Mouse (Mus musculus) c-Kit-positive CD71-positive TER-119-positive erythroid progenitor cells, embryonic 14.5 days (primary cell): ENCODE results near the gene Slc45a3.

Experiments used
- DNase-seq: peaks from one replicate; pipeline ENCODE4 v3.0.0-alpha.2; 2013; ENCODE audit warnings: low spot score

The Slc45a3 gene

GRCm38 (mm10) chr1:131964580-131964979 is 1.8 kb downstream of the Slc45a3 start:
- no peak for DNase-seq

DNA sequence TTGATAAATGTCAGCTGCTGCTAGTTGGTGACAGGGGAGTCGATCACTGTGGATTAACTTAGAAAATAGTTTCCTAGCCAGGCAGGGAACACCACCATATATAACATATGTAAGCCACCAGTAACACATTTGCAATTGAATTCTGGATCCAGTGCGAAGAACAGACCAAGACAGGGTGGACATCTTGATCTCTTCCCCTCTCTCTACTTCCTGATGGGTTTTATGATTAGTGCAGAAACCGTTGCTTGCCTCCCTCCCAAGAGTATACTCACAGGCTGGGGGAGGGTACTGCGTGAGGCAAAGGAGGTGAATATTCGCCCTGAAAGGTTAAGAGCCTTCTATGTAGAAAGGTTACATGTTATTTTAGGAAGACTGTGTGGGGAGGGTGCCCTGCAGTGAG is 3.1 kb downstream of the Slc45a3 start:
- DNase-seq = no peak

- no peak for DNase-seq
Observed at GRCm38 (mm10) chr1:131967336-131967735, 4.6 kb downstream of the Slc45a3 start.

- no peak for DNase-seq
Observed at GRCm38 (mm10) chr1:131968556-131968955, 5.8 kb downstream of the Slc45a3 start.

- DNase-seq = no peak
Observed at GRCm38 (mm10) chr1:131968983-131969382, 6.2 kb downstream of the Slc45a3 start.

GRCm38 (mm10) chr1:131969825-131970224 is 7.1 kb downstream of the Slc45a3 start:
- no peak for DNase-seq

DNA sequence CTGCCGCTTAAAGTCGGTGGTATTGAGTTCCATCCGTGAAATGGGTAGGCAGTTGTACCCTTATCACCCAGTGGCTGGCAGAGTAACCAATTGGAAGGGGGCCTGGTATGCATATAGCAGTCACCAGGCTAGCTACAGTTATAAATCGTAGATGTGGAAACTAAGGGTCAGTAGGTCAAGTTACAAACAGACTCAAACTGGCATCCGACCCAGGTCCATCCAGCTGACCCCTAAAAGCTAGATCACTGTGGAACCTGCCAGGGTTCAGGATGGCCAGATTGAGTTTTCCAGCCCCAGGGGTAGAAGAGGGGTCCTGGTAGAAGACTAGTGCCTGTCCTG is 7.5 kb downstream of the Slc45a3 start:
- DNase-seq = no peak

DNA sequence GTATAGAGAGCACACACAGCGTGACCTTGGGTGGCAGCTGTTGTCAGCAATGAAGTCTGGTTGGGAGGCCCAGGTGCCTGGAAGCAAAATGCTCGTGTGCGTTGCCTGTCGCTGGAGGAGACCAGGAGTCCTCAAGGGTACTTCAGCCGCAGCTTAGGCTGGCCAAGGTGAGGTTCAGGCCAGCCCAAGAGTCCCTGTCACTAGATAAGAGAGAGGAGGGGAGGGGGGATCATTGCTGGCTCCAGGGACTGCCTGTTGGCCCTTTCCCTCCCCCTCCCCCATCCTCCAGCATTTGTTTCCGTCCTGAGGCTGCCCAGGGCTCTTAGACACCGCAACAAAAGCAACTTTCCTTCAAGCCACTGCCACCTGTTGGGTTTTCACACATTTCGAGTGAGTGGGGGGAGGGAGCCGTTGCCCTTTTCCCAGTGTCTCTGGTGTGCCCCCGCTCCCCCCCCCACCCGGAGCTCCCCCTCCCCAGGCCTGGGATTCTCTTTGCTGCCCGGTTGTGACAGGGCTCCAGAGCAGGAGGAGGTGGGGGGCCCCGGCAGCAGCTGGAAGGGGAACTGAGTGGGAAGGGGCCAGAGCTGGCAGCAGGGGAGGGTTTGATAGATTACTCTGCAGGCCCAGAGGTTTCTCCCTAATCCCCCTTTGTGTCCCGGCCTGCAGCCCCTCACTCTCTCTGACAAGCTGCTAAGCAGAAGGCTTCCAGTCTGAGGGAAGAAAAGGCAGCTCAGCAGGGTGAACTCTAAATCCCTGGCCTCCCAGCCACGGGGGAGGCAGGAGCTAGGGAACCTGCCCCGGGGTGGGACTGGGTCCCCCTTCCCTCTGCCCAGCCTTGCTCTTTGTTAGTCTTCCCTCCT is 8.1 kb downstream of the Slc45a3 start:
- DNase-seq = no peak

DNA sequence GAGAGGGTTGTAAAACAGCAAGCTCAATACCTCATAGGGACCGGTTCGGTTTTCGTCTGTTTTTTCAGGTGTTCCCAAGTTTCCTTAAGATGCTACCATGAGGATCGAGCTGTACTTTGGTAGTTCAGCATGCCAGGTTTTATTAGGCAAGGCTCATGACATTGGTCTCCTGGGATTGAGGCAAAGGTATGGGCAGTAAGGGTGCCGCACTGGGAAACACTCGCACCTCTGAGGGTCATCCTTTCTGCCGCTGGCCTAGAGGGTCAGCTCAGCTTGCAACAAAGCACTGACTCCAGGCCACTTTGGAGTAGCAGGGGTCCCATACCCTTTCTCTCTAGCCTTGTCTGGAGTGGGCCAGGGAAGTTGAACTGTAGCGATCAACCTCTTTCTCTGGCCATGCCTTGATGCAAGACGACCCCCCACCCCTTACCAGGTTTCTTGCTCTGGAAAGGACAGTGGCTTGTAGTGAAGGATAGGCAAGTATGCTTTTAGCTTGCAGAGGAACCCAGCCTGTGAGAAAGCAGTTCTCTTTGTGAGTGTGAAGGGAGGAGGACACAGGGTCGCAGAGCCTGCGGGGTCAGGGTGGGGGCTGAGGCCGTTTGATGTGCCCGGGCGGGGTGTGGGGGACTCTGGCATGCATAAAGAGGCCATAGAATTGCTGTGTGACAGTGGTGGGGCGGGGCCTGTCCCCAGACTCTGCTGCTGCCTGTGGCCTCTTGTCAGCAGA is 9.2 kb downstream of the Slc45a3 start:
- no peak for DNase-seq

DNA sequence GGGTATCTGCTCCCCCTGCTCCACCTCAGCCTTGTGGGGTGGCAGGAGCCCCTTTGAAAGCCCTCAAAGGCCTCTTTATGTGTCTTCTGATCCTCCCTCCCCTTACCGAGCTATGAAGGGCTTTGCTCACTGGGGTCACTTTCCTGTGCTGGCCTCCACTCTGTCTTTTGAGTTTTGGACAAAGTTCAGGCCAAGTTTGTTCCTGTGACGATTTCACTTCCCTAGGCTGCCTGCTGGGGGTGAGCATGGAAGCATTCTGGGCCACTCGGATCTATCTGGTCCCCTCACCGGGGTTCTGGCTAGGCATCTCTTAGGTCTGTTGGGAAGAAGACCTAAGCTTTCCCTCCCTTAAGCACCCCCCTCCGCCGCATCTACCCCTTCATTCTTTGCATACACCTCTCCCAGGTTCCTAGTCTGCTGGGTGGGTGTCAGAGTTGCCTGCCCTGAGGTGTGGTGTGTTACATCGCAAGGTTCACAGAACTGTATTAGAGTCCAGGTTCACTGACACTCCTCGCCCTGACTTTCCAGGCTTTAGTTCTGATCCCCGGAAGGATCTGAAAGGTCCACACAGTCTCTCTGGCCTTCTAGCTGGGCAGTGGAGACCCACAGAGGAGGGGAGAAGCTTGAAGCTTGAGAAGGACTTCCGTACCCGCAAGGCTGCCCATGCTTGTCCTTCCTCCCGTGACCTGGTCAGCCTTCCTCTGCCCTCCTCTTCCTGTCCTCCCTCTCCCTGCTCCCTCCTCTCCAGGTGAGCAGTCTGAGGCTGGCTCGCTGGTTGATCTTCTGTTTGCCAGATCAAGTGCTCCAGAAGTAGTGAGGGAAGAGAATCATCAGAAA is 9.9 kb downstream of the Slc45a3 start:
- DNase-seq = no peak

- no peak for DNase-seq
Observed at GRCm38 (mm10) chr1:131973991-131974390, 11.2 kb downstream of the Slc45a3 start.

- DNase-seq = no peak
Observed at GRCm38 (mm10) chr1:131976886-131977285, 14.1 kb downstream of the Slc45a3 start.

GRCm38 (mm10) chr1:131980471-131980870 is 17.7 kb downstream of the Slc45a3 start:
- no peak for DNase-seq

DNA sequence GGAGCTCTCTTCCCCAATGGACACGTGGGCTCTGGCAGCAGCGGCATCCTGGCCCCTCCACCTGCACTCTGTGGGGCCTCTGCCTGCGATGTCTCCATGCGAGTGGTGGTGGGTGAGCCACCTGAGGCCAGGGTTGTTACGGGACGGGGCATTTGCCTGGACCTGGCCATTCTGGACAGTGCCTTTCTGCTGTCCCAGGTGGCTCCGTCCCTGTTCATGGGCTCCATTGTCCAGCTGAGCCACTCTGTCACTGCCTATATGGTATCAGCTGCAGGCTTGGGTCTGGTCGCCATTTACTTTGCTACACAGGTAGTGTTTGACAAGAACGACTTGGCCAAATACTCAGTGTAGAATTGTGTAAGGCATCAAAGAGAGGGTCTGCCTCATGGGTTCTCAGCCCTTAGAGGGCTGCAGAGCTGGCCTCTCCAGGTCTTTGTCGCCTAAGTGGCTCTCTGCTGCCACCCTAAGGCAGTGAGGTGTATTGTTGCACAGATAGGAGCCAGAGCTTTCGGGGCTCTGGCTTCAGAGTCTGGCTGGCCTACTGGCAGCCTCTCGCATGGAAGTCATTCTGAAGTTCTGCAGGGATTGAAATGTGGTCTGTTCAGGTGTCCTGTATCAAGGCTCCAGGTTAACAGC is 18.7 kb downstream of the Slc45a3 start:
- DNase-seq = peak; percentile 63

- peak; percentile 68 for DNase-seq
Observed at GRCm38 (mm10) chr1:131982907-131983306, 20.1 kb downstream of the Slc45a3 start.

GRCm38 (mm10) chr1:131983806-131984205 is 21.0 kb downstream of the Slc45a3 start:
- no peak for DNase-seq

DNA sequence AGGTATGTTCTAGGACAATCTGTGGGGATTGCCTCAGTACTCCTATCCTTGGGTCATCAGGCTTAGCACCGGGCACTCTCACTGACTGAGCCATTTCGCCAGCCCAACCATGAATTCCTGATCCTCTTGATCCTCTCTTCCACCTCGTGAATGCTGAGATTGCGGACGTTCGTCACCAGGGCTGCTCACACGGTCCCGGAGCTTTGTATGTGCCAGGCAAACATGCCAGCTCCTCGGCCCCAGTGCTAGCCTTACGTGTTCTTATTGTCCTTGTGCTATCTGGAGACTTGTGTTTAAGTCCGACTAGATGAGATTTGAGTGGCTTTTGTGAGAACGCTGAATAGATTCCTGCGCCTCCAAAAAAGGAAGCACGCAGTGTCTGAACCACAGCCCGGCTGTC is 24.7 kb downstream of the Slc45a3 start:
- no peak for DNase-seq

GRCm38 (mm10) chr1:131989476-131989875 is 26.7 kb downstream of the Slc45a3 start:
- no peak for DNase-seq

DNA sequence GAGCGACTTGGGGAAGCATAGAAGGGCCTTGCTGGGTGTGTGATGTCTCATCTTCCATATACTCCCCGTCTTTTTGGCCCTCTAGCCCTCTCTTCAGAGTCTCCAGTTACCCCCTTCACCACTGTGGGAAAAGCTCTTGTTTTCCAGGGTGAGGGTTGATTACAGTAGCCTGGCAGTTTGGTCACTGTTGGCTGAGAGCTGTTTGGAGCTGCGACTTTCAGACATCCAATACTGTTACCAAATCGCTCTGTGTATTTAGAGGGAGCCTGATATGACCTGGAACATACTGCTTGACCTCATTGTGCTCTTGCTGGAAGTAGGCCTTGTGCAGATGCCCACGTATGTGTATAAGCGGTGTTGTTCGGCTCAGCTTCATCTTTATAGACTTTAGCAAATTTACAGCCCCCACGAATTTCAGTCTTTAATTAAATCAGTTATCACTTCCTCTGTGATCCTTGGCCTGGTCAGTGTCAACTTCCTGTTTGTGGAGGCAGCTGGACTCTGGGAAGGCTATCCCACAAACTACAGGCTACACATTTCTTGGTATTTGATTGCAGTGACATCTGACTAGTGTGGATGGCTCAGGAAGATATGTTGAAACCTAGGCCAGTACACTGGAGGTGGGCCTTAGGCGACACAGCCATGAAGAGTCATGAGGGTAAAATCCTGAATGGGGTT is 27.5 kb downstream of the Slc45a3 start:
- DNase-seq = no peak

DNA sequence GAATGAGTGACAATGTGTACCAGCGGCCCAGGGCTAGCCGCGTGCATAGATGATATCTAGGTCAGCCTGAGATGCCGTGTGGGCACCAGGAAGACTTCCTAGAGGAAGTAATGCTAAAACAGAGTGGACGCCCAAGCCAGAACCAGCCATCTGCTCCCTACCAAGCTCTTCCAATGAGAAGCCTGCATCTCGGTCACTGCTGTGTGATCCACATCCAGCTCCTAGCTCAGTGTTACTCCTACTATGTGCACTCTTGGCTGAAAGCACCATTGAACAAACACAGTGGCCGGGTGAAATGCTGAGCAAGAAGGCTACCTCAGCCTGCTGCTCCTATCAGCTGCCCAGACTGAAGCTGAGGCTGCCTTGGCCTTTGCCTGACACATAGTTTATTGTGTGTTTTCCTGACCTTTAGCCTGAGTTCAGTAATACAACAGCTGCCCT is 29.8 kb downstream of the Slc45a3 start:
- DNase-seq = no peak
